Mouse (Mus musculus): ENCODE measurements around the gene Ubtd1.

GRCm38 (mm10) chr19:41989810-41990209, 8.2 kb downstream of the Ubtd1 start:
- TF ChIP-seq EP300 (IDR thresholded peaks at IDR 0.05; ENCODE audit: insufficient read depth, low read depth, low read length), result no peak
- TF ChIP-seq CTCF (IDR thresholded peaks at IDR 0.05), result no peak
- no peak for TF ChIP-seq POLR2A (IDR thresholded peaks at IDR 0.05; ENCODE audit: insufficient read depth, low read depth, low read length)

All from heart, adult 2 months (tissue).